Mouse (Mus musculus): Measurements from ENCODE around the gene Azin2. TPM values are rescaled to one million over a fixed set of nuclear protein-coding genes. Genes with fewer than 3 reads are reported as not detected.

Azin2 gene
- total and polyA plus RNA-seq, 2 experiments from 2014 or later = 21.7 to 29.3 TPM

DNA sequence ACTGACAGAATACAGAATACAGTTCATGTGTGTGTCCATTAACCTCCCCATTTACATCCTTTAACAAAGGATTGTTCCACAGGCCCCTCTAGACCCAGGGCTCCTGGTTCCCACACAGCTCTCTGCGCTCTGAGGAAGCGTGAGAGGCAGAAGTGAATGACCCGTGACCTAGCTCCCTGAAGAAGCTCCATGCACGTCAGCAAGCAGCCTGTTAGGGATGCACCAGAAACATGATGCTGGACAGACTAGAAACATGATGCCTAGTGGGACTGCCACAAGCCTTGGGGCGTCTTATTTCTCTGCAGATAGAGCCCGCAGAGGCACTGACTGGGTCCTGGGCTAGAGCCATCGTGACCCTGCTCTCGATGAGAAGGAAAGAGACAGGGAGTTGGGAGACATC is 55.5 kb downstream of the Azin2 start:
- ATAC-seq (ENCODE audit: low FRiP score) (no peak), DNase-seq (ENCODE audit: low spot score) (no peak)
- Histone ChIP-seq H3K4me1 (ENCODE audit: insufficient read depth, low read length) (no peaks in the 10 kb centered on the region), H3K36me3 (ENCODE audit: insufficient read depth, low read length) (peaks cover 40% of the 10 kb centered on the region), H3K27me3 (ENCODE audit: insufficient read depth, low read length) (no peaks in the 10 kb centered on the region), H3K9ac (replicated peaks; ENCODE audit: low read length, poor library complexity, severe bottlenecking) (no peak overlapping the region; the same call in 1 of the 2 replicates), H3K4me3 (ENCODE audit: low read depth, low read length) (no peak overlapping the region), H3K9me3 (ENCODE audit: low read length) (no peaks in the 10 kb centered on the region), H3K27ac (ENCODE audit: low read depth, low read length) (no peak overlapping the region), H3K4me2 (ENCODE audit: low read depth, low read length, poor library complexity, severe bottlenecking) (no peak overlapping the region)
- no peak for TF ChIP-seq CTCF (IDR thresholded peaks at IDR 0.05)
- WGBS = 68% methylated on average over 8 of the region's 8 CpGs

DNA sequence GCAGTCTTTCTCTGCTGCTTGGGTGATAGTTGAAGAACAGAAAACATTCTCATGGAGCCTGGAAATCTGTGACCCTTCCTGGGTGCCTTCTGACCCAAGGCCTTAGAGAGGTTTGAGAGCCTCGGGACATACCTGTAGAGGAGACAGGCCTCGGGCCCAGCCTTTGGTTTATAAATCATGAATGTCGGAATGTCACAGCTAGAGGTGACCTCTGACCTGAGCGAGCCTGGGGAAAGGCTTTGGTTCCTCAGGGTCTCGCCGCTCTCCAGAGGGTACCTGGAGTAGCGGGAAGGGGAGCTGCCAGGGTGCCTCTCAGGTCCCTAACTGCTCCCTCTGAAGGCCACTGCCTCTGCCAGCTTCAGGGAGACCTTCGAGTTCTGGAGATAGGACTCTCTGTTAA is 57.0 kb downstream of the Azin2 start:
- no peak for DNase-seq (ENCODE audit: low spot score)
- H3K27ac ChIP-seq (ENCODE audit: low read depth, low read length) = no peak overlapping the region
- no peak overlapping the region for H3K9ac ChIP-seq (replicated peaks; ENCODE audit: low read length, poor library complexity, severe bottlenecking)
- WGBS = 47% methylated on average over 8 of the region's 8 CpGs
- H3K27me3 ChIP-seq (ENCODE audit: insufficient read depth, low read length) = no peaks in the 10 kb centered on the region
- no peak overlapping the region for H3K4me3 ChIP-seq (ENCODE audit: low read depth, low read length)
- H3K9me3 ChIP-seq (ENCODE audit: low read length) = no peaks in the 10 kb centered on the region
- no peak overlapping the region for H3K4me2 ChIP-seq (ENCODE audit: low read depth, low read length, poor library complexity, severe bottlenecking)
- no peak for TF ChIP-seq CTCF (IDR thresholded peaks at IDR 0.05)
- H3K4me1 ChIP-seq (ENCODE audit: insufficient read depth, low read length) = no peaks in the 10 kb centered on the region
- peaks cover 34% of the 10 kb centered on the region for H3K36me3 ChIP-seq (ENCODE audit: insufficient read depth, low read length)
- ATAC-seq (ENCODE audit: low FRiP score) = no peak

DNA sequence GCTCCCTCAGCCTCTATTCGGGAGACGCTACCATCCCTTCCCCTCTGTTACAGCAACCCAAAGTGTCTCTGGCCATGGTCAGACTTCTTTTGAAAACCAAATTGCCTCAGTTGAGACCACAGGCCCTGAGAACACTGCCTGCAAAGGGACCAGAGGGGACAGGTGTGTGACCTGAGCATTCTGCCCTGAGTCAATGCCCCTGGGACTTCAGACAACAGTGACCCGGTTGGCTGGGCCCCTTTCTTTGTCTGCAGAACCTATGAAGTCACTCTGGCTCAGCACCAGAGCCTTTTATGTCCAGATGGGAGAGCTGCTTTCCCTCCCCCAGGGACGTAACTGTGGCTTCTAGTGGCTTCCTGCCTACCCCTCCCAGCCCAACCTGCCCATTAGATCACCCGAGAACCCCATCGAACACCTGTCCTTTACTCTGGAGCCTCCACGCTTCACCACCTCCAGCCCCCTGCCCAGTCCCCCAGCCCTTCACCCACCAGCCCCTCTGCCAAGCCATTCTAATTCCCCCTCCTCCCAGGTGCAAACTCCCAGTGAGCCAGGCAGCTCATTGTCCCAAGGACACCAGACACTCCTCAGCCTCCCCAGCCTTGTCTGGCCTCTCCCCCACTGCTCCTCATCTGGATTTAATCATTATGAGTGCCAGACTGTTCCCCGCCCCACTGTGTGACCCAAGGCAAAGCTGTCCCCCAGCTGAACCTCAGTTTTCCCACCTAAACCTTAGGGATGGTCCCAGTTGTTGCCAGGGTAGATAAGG is 58.0 kb downstream of the Azin2 start:
- H3K9me3 ChIP-seq (ENCODE audit: low read length) = no peaks in the 10 kb centered on the region
- no peak overlapping the region for H3K4me2 ChIP-seq (ENCODE audit: low read depth, low read length, poor library complexity, severe bottlenecking)
- peaks cover 25% of the 10 kb centered on the region for H3K36me3 ChIP-seq (ENCODE audit: insufficient read depth, low read length)
- H3K4me1 ChIP-seq (ENCODE audit: insufficient read depth, low read length) = no peaks in the 10 kb centered on the region; the same call in 1 of the 2 replicates
- peak; percentile 55 for DNase-seq (ENCODE audit: low spot score)
- no peak overlapping the region for H3K9ac ChIP-seq (replicated peaks; ENCODE audit: low read length, poor library complexity, severe bottlenecking)
- no peak for TF ChIP-seq CTCF (IDR thresholded peaks at IDR 0.05)
- no peak for ATAC-seq (ENCODE audit: low FRiP score)
- no peaks in the 10 kb centered on the region for H3K27me3 ChIP-seq (ENCODE audit: insufficient read depth, low read length)
- no peak overlapping the region for H3K27ac ChIP-seq (ENCODE audit: low read depth, low read length)
- 61% methylated on average over 8 of the region's 8 CpGs for WGBS
- H3K4me3 ChIP-seq (ENCODE audit: low read depth, low read length) = no peak overlapping the region

DNA sequence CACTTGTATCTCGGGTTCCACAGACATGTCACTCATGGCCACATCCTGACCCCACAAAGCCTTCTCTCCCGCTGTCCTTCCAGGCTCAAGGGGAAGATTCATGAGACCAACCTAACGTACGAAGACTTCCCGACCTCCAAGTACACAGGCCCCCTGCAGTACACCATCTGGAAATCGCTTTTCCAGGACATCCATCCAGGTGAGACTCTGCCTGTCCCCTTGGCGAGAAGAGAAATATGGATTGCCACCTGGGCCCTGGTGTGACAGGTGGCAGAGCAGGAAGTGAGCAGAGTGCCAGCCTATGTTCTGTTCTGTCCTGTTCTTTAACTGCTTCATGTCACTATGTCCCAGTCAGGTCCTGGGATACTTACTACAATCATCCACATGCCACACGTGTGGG is 59.9 kb downstream of the Azin2 start:
- no peak overlapping the region for H3K4me3 ChIP-seq (ENCODE audit: low read depth, low read length)
- 92% methylated on average over 8 of the region's 8 CpGs for WGBS
- H3K4me1 ChIP-seq (ENCODE audit: insufficient read depth, low read length) = peaks cover 5% of the 10 kb centered on the region
- ATAC-seq (ENCODE audit: low FRiP score) (no peak), DNase-seq (ENCODE audit: low spot score) (no peak)
- no peak overlapping the region for H3K4me2 ChIP-seq (ENCODE audit: low read depth, low read length, poor library complexity, severe bottlenecking)
- no peak for TF ChIP-seq CTCF (IDR thresholded peaks at IDR 0.05)
- H3K36me3 ChIP-seq (ENCODE audit: insufficient read depth, low read length) = peaks cover 25% of the 10 kb centered on the region
- no peaks in the 10 kb centered on the region for H3K27me3 ChIP-seq (ENCODE audit: insufficient read depth, low read length)
- H3K9me3 ChIP-seq (ENCODE audit: low read length) = no peaks in the 10 kb centered on the region
- no peak overlapping the region for H3K9ac ChIP-seq (replicated peaks; ENCODE audit: low read length, poor library complexity, severe bottlenecking)
- no peak overlapping the region for H3K27ac ChIP-seq (ENCODE audit: low read depth, low read length)

DNA sequence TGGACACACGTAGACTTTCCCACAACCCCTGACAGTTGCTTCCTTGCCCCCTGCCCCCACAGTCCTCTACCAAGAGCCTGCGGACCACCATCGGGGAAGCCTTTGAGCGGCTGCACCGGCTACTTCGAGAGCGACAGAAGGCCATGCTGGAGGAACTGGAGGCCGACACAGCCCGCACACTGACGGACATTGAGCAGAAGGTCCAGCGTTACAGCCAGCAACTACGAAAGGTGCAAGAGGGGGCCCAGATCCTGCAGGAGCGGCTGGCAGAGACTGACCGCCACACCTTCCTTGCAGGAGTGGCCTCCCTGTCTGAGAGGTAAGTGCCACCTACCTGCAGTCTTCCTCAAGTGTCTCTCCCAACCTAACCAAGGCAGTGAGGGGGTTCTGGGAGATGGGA is 61.8 kb downstream of the Azin2 start:
- no peak for ATAC-seq (ENCODE audit: low FRiP score)
- Histone ChIP-seq H3K9me3 (ENCODE audit: low read length) (no peaks in the 10 kb centered on the region), H3K4me3 (ENCODE audit: low read depth, low read length) (no peak overlapping the region), H3K4me1 (ENCODE audit: insufficient read depth, low read length) (peaks cover 5% of the 10 kb centered on the region), H3K27ac (ENCODE audit: low read depth, low read length) (0 out of 2 replicates have a peak overlapping the region, but pooled peaks have one; percentile 12), H3K36me3 (ENCODE audit: insufficient read depth, low read length) (peaks cover 22% of the 10 kb centered on the region), H3K9ac (replicated peaks; ENCODE audit: low read length, poor library complexity, severe bottlenecking) (no peak overlapping the region), H3K27me3 (ENCODE audit: insufficient read depth, low read length) (no peaks in the 10 kb centered on the region), H3K4me2 (ENCODE audit: low read depth, low read length, poor library complexity, severe bottlenecking) (no peak overlapping the region)
- 89% methylated on average over 14 of the region's 14 CpGs for WGBS
- TF ChIP-seq CTCF (IDR thresholded peaks at IDR 0.05) = no peak
- no peak for DNase-seq (ENCODE audit: low spot score)

DNA sequence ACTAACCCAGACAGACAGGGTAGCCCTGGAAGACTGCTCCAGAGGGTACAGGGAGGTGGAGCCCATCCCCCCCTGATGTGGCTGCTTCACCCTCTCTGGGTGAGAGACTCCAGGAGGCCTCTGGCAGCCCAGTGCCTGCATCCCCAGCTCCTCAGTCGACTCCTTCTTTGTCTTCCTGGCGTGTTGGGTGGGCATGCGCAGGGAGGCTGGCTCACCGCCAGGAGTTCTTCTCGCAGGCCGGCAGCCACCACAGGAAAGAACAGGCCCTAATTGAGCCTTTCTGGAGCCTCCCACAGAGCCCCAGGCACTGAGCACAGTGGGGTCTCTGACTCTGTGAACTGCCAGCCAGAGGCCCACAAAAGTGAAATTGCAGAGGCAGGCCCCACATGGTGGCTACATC is 62.9 kb downstream of the Azin2 start:
- DNase-seq (ENCODE audit: low spot score) (peak; percentile 93), ATAC-seq (ENCODE audit: low FRiP score) (peak; percentile 88)
- peaks cover 19% of the 10 kb centered on the region for H3K36me3 ChIP-seq (ENCODE audit: insufficient read depth, low read length)
- peaks cover 5% of the 10 kb centered on the region for H3K4me1 ChIP-seq (ENCODE audit: insufficient read depth, low read length)
- no peak overlapping the region for H3K4me3 ChIP-seq (ENCODE audit: low read depth, low read length)
- no peaks in the 10 kb centered on the region for H3K27me3 ChIP-seq (ENCODE audit: insufficient read depth, low read length)
- peak overlapping the region; percentile 54 for H3K9ac ChIP-seq (replicated peaks; ENCODE audit: low read length, poor library complexity, severe bottlenecking)
- peak overlapping the region; percentile 90 for H3K27ac ChIP-seq (ENCODE audit: low read depth, low read length)
- TF ChIP-seq CTCF (IDR thresholded peaks at IDR 0.05) = peak; percentile 53
- H3K4me2 ChIP-seq (ENCODE audit: low read depth, low read length, poor library complexity, severe bottlenecking) = no peak overlapping the region
- no peaks in the 10 kb centered on the region for H3K9me3 ChIP-seq (ENCODE audit: low read length)
- WGBS = 3% methylated on average over 6 of the region's 6 CpGs

Measured in midbrain, postnatal 0 days (tissue).